Mouse (Mus musculus) liver, postnatal 0 days (tissue): ENCODE data around the gene Pde4d. TPM values are rescaled to one million over a fixed set of nuclear protein-coding genes. Genes with fewer than 3 reads are reported as not detected.
A peak's percentile ranks its signal among the peaks of the same experiment; 100 is the strongest.

Source experiments
- ATAC-seq: fragments of 200-750 bp; cut with Nextera tagmentation; 2 replicates; pipeline ENCODE4 v1.8.0; 2017; ENCODE audit warnings: mild to moderate bottlenecking, moderate library complexity
- DNase-seq: peaks from one replicate; pipeline ENCODE4 v3.0.0-alpha.2; 2016
- H3K27ac ChIP-seq: fragments of 300-500 bp; sonication (generic); 2 replicates; pipeline ENCODE4 v1.5.1; 2014; ENCODE audit warnings: antibody characterized with exemption, moderate library complexity, mild to moderate bottlenecking, low read depth
- H3K27me3 ChIP-seq: fragments of 300-500 bp; sonication (generic); 2 replicates; pipeline ENCODE4 v1.6.1; 2014; ENCODE audit warnings: low read length, control low read depth, mixed read lengths; ENCODE audit not compliant: insufficient read depth
- H3K36me3 ChIP-seq: fragments of 300-500 bp; sonication (generic); replicated peaks from 2 replicates; pipeline ENCODE4 v1.6.1; 2014; ENCODE audit warnings: mild to moderate bottlenecking, control low read depth, low read length, moderate library complexity, mixed read lengths; ENCODE audit not compliant: insufficient read depth
- H3K4me1 ChIP-seq: fragments of 300-500 bp; sonication (generic); 2 replicates; pipeline ENCODE4 v1.6.1; 2014; ENCODE audit warnings: antibody characterized with exemption, mild to moderate bottlenecking, control low read depth; ENCODE audit not compliant: insufficient read depth
- H3K4me2 ChIP-seq: fragments of 300-500 bp; sonication (generic); 2 replicates; pipeline ENCODE4 v1.6.1; 2014; ENCODE audit warnings: low read depth, mild to moderate bottlenecking, low read length, moderate library complexity, mixed read lengths
- H3K4me3 ChIP-seq: fragments of 300-500 bp; sonication (generic); 2 replicates; pipeline ENCODE4 v1.5.1; 2014; ENCODE audit warnings: low read depth, low read length
- H3K9ac ChIP-seq: fragments of 300-500 bp; sonication (generic); replicated peaks from 2 replicates; pipeline ENCODE4 v1.6.1; 2014; ENCODE audit warnings: mild to moderate bottlenecking, moderate library complexity
- H3K9me3 ChIP-seq: fragments of 300-500 bp; sonication (generic); 2 replicates; pipeline ENCODE4 v1.6.1; 2016; ENCODE audit warnings: mild to moderate bottlenecking, control low read depth, low read length, mixed read lengths
- CTCF ChIP-seq: sonication (generic); IDR thresholded peaks from 2 replicates; pipeline ENCODE4 v1.5.1; 2016; ENCODE audit warnings: antibody characterized with exemption, low read depth
- EP300 ChIP-seq: IDR thresholded peaks from 2 replicates; pipeline ENCODE4 v1.6.1; 2016; ENCODE audit warnings: antibody characterized with exemption, low read depth, mild to moderate bottlenecking
- WGBS: fragments of 180-500 bp; shearing (Covaris S2); extraction: QIAGEN DNeasy Blood & Tissue Kit; methylation state at CpG from one replicate; pipeline ENCODE4 v1.1.7; 2014; ENCODE audit not compliant: insufficient replicate concordance; 5-methylcytosine and 5-hydroxymethylcytosine counted together
- polyA plus RNA-seq: library from polyadenylated mRNA; unstranded; fragments of >200 nt; fragmentation: Nextera tagmentation; extraction: Ambion mirVana; gene quantifications from 2 replicates; pipeline ENCODE4 v1.2.1, GENCODE M21; 2015

The Pde4d gene
- polyA plus RNA-seq, 1 experiment from 2014 or later, result 6.1 TPM

GRCm38 (mm10) chr13:109581284-109582070, 1131.7 kb downstream of the Pde4d start:
- Histone ChIP-seq H3K36me3 (no peaks in the 10 kb centered on the region), H3K4me1 (no peaks in the 10 kb centered on the region), H3K4me2 (no peak overlapping the region), H3K9me3 (no peaks in the 10 kb centered on the region), H3K27ac (no peak overlapping the region), H3K9ac (no peak overlapping the region), H3K27me3 (no peaks in the 10 kb centered on the region), H3K4me3 (no peak overlapping the region)
- ATAC-seq, result no peak
- WGBS, result 76% methylated on average over 16 of the region's 16 CpGs
- TF ChIP-seq EP300 (no peak), CTCF (no peak)
- no peak for DNase-seq

DNA sequence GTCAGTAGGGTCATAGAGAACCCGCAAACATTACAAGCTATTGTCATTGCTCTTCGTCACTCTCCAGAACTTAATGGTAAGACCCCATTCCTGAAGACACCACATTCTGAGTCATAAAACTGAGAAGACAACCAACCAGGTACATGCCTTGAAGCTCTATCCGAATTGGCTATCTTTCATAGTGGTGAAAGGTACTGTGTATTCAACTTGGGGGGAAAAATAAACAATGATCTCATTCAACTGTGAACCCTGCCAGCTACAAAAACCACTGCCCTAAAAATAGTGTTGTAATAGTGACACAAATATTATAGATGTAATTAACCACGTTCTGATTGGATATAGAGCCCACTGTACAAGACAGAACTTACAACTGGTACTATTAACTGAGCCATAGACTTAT, 1140.3 kb downstream of the Pde4d start:
- 64% methylated on average over 4 of the region's 4 CpGs for WGBS
- no peaks in the 10 kb centered on the region for H3K27me3 ChIP-seq
- H3K9ac ChIP-seq, result no peak overlapping the region
- no peak overlapping the region for H3K27ac ChIP-seq
- no peaks in the 10 kb centered on the region for H3K9me3 ChIP-seq
- no peak overlapping the region for H3K4me3 ChIP-seq
- H3K4me2 ChIP-seq, result no peak overlapping the region
- no peak for DNase-seq
- TF ChIP-seq EP300, result no peak
- no peak for TF ChIP-seq CTCF
- ATAC-seq, result peak; percentile 85
- no peaks in the 10 kb centered on the region for H3K4me1 ChIP-seq
- no peaks in the 10 kb centered on the region for H3K36me3 ChIP-seq

- H3K27ac ChIP-seq, result no peak overlapping the region
- WGBS, result 79% methylated on average over 8 of the region's 8 CpGs
- H3K4me1 ChIP-seq, result no peaks in the 10 kb centered on the region
- ATAC-seq, result no peak
- no peaks in the 10 kb centered on the region for H3K27me3 ChIP-seq
- no peak overlapping the region for H3K4me3 ChIP-seq
- H3K9ac ChIP-seq, result no peak overlapping the region
- DNase-seq, result no peak
- no peaks in the 10 kb centered on the region for H3K36me3 ChIP-seq
- H3K4me2 ChIP-seq, result no peak overlapping the region
- H3K9me3 ChIP-seq, result no peaks in the 10 kb centered on the region
- TF ChIP-seq CTCF (no peak), EP300 (no peak)
Measured at GRCm38 (mm10) chr13:109592192-109592797, 1142.5 kb downstream of the Pde4d start.

- no peaks in the 10 kb centered on the region for H3K4me1 ChIP-seq
- peak; percentile 76 for ATAC-seq
- H3K27ac ChIP-seq, result peak overlapping the region; percentile 76
- no peaks in the 10 kb centered on the region for H3K36me3 ChIP-seq
- H3K4me2 ChIP-seq, result peak overlapping the region; percentile 33; the same call in 1 of the 2 replicates
- H3K9ac ChIP-seq, result no peak overlapping the region
- no peak for DNase-seq
- WGBS, result 76% methylated on average over 4 of the region's 4 CpGs
- no peaks in the 10 kb centered on the region for H3K9me3 ChIP-seq
- no peak for TF ChIP-seq CTCF
- TF ChIP-seq EP300, result 0 out of 2 replicates have a peak, but pooled peaks have one; percentile 17
- no peaks in the 10 kb centered on the region for H3K27me3 ChIP-seq
- no peak overlapping the region for H3K4me3 ChIP-seq
Measured at GRCm38 (mm10) chr13:109599711-109600110, 1150.0 kb downstream of the Pde4d start.

DNA sequence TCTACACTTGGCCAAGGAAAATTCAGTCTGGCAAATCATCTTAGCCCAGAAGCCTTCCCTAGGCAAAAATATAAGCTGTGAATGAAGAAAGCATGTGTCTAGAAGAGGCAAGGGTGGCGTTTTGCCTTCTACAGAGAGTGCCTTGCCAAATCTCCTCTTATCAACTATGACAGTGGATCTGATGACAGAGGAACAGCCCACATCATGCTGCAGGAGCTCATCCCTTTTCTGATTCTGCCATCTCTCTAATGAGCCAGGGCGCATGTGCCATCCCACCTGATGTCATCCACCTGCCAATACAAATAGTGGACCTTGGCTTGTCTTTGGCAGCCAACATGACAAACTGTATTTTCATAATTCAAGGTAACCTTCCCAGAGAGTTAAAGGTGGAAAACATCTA, 1154.3 kb downstream of the Pde4d start:
- no peak for ATAC-seq
- no peak overlapping the region for H3K27ac ChIP-seq
- no peak for DNase-seq
- no peak overlapping the region for H3K9ac ChIP-seq
- 67% methylated on average over 2 of the region's 2 CpGs for WGBS
- H3K4me3 ChIP-seq, result no peak overlapping the region
- H3K9me3 ChIP-seq, result no peaks in the 10 kb centered on the region
- no peaks in the 10 kb centered on the region for H3K4me1 ChIP-seq
- no peaks in the 10 kb centered on the region for H3K27me3 ChIP-seq
- TF ChIP-seq CTCF (no peak), EP300 (no peak)
- no peaks in the 10 kb centered on the region for H3K36me3 ChIP-seq
- no peak overlapping the region for H3K4me2 ChIP-seq

- ATAC-seq, result no peak
- no peak for DNase-seq
- 71% methylated on average over 1 of the region's 1 CpGs for WGBS
Measured at GRCm38 (mm10) chr13:109605140-109605539, 1155.4 kb downstream of the Pde4d start.

More at GRCm38 (mm10) chr13:109605140-109605539, 1155.4 kb downstream of the Pde4d start:
- Histone ChIP-seq H3K36me3 (no peaks in the 10 kb centered on the region), H3K4me1 (no peaks in the 10 kb centered on the region), H3K4me2 (no peak overlapping the region), H3K9me3 (no peaks in the 10 kb centered on the region), H3K27ac (no peak overlapping the region), H3K27me3 (no peaks in the 10 kb centered on the region), H3K4me3 (no peak overlapping the region), H3K9ac (no peak overlapping the region)
- TF ChIP-seq EP300 (no peak), CTCF (no peak)
